Mouse (Mus musculus) spleen, adult 2 months (tissue): Measurements from ENCODE around the gene Prrg4.

Source experiments
- CTCF ChIP-seq: fragments of 200-500 bp; IDR thresholded peaks from 2 replicates; pipeline ENCODE4 v1.5.1; 2011; ENCODE audit warnings: mild to moderate bottlenecking, inconsistent platforms; ENCODE audit not compliant: insufficient read depth, insufficient read length, insufficient replicate concordance; ENCODE audit errors: extremely low read depth
- POLR2A ChIP-seq: fragments of 200-500 bp; IDR thresholded peaks from 2 replicates; pipeline ENCODE4 v1.6.1; 2011; ENCODE audit warnings: low read depth, low read length, inconsistent platforms

DNA sequence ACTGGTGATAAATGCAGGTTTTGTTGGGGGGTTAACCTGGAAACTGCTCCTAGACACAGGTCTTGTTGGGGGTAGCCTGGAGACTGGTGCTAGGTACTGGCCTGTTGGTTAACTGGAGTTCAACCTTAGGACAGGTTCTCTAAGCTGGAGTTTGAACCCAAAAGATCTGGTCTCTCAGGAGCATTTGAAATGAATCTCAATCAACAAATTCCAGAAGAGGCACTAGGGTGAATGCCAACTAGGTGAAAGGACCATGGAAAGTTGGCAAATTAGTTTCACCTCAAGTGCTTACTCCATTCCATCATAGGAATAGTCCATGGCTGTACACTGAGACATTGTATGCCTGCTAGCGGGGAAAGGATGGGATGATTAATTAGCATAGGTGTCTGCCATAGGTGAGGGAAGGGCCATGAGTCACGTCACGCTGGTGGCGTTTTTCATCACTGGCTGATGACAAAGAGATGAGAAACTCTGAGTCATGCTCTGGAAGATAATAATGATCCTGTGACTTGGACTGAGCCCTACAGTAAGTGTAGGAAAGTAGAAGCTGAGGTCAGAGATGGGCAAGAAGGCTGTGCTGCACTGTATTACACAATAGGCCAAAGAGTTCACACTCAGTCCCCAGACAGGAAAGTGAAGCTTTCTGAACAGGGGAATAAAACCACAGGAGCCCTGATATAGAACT lies 14.6 kb upstream of the Prrg4 start:
- TF ChIP-seq POLR2A (no peak), CTCF (no peak)
